Mouse (Mus musculus) right cerebral cortex, adult 18-20 months (tissue): ENCODE data around the gene Vmn1r193.
"Not testable (repeated sequence)": the region's sequence is repeated elsewhere in the genome, so short reads cannot be mapped to it uniquely, and the experiment has no call there.

Source experiments
- DNase-seq: peaks from one replicate; pipeline ENCODE4 v3.0.0; 2022; ENCODE audit warnings: mixed read lengths

Vmn1r193 gene

GRCm38 (mm10) chr13:22223060-22223459 lies at the start of gene Vmn1r193:
Gene Vmn1r193 (minus strand): TSS chr13:22223160.
- DNase-seq, result not testable (repeated sequence)

- no peak for DNase-seq
Observed at GRCm38 (mm10) chr13:22271721-22272120, 48.8 kb upstream of the Vmn1r193 start.

GRCm38 (mm10) chr13:22270222-22270621 lies 47.3 kb upstream of the Vmn1r193 start, which contains the start of gene Vmn1r195:
Gene Vmn1r195 (plus strand): TSS chr13:22270522.
- DNase-seq, result not testable (repeated sequence)

GRCm38 (mm10) chr13:22243915-22244314 lies 21.0 kb upstream of the Vmn1r193 start, which contains the start of gene Vmn1r194:
Gene Vmn1r194 (plus strand): TSS chr13:22244215.
- no peak for DNase-seq

GRCm38 (mm10) chr13:22192756-22193155 lies 30.2 kb downstream of the Vmn1r193 start:
- DNase-seq, result not testable (repeated sequence)

- DNase-seq, result no peak
Observed at GRCm38 (mm10) chr13:22191041-22191440, 31.9 kb downstream of the Vmn1r193 start, which contains the start of gene Vmn1r192. Gene Vmn1r192 (minus strand): TSS chr13:22191141.

GRCm38 (mm10) chr13:22190385-22190784 lies 32.6 kb downstream of the Vmn1r193 start:
- no peak for DNase-seq

GRCm38 (mm10) chr13:22189313-22189712 lies 33.6 kb downstream of the Vmn1r193 start:
- no peak for DNase-seq

GRCm38 (mm10) chr13:22183869-22184268 lies 39.1 kb downstream of the Vmn1r193 start, which contains the start of gene Vmn1r191:
Gene Vmn1r191 (minus strand): TSS chr13:22183969.
- no peak for DNase-seq

- DNase-seq, result no peak
Observed at GRCm38 (mm10) chr13:22168416-22168815, 54.5 kb downstream of the Vmn1r193 start.
